Mouse (Mus musculus) hindbrain, embryonic 16.5 days (tissue): ENCODE measurements around the gene Fam160b1. TPM values are rescaled to one million over a fixed set of nuclear protein-coding genes. Genes with fewer than 3 reads are reported as not detected.
A peak's percentile ranks its signal among the peaks of the same experiment; 100 is the strongest.

Source experiments
- ATAC-seq: fragments of 200-750 bp; cut with Nextera tagmentation; 2 replicates; pipeline ENCODE4 v1.8.0; 2017; ENCODE audit warnings: moderate TSS enrichment, moderate library complexity
- H3K27ac ChIP-seq: fragments of 300-500 bp; sonication (generic); 2 replicates; pipeline ENCODE4 v1.5.1; 2014; ENCODE audit warnings: low read depth, mild to moderate bottlenecking, control low read depth, low read length, moderate library complexity
- H3K27me3 ChIP-seq: fragments of 300-500 bp; sonication (generic); replicated peaks from 2 replicates; pipeline ENCODE4 v1.6.1; 2014; ENCODE audit warnings: low read length; ENCODE audit not compliant: control insufficient read depth, insufficient read depth
- H3K36me3 ChIP-seq: fragments of 300-500 bp; sonication (generic); 2 replicates; pipeline ENCODE4 v1.6.1; 2014; ENCODE audit warnings: mild to moderate bottlenecking, low read length, moderate library complexity, mixed read lengths; ENCODE audit not compliant: control insufficient read depth, insufficient read depth
- H3K4me1 ChIP-seq: fragments of 300-500 bp; sonication (generic); 2 replicates; pipeline ENCODE4 v1.6.1; 2014; ENCODE audit warnings: low read depth, low read length; ENCODE audit not compliant: control insufficient read depth, insufficient read depth
- H3K4me2 ChIP-seq: fragments of 300-500 bp; sonication (generic); 2 replicates; pipeline ENCODE4 v1.6.1; 2014; ENCODE audit warnings: mild to moderate bottlenecking, low read length, control low read depth, moderate library complexity
- H3K4me3 ChIP-seq: fragments of 300-500 bp; sonication (generic); 2 replicates; pipeline ENCODE4 v1.5.1; 2014; ENCODE audit warnings: mild to moderate bottlenecking, low read length, control low read depth, moderate library complexity
- H3K9ac ChIP-seq: fragments of 300-500 bp; sonication (generic); 2 replicates; pipeline ENCODE4 v1.6.1; 2014; ENCODE audit warnings: low read depth, mild to moderate bottlenecking, control low read depth, low read length, moderate library complexity
- H3K9me3 ChIP-seq: fragments of 300-500 bp; sonication (generic); 2 replicates; pipeline ENCODE4 v1.6.1; 2014; ENCODE audit warnings: mild to moderate bottlenecking, low read length, moderate library complexity; ENCODE audit not compliant: control insufficient read depth
- WGBS: fragments of 180-500 bp; shearing (Covaris S2); extraction: QIAGEN DNeasy Blood & Tissue Kit; methylation state at CpG from one replicate; pipeline ENCODE4 v1.1.7; 2014; 5-methylcytosine and 5-hydroxymethylcytosine counted together
- polyA plus RNA-seq: library from polyadenylated mRNA; unstranded; fragments of >200 nt; fragmentation: Nextera tagmentation; extraction: Ambion mirVana; gene quantifications from 2 replicates; pipeline ENCODE4 v1.2.1, GENCODE M21; 2015

The Fam160b1 gene
- 11.2 and 12.8 TPM in 2 replicates for polyA plus RNA-seq

- H3K36me3 ChIP-seq: no peaks in the 10 kb centered on the region
- 1% methylated on average over 37 of the region's 70 CpGs for WGBS
- peak within 1 kb of the TSS; percentile 97 for H3K27ac ChIP-seq
- peak within 1 kb of the TSS; percentile 98 for H3K4me3 ChIP-seq
- H3K4me1 ChIP-seq: peaks cover 37% of the 10 kb centered on the region
- no peaks in the 10 kb centered on the region for H3K27me3 ChIP-seq
- peak within 1 kb of the TSS; percentile 79 for H3K4me2 ChIP-seq
- ATAC-seq: peak; percentile 94
- no peaks in the 10 kb centered on the region for H3K9me3 ChIP-seq
- H3K9ac ChIP-seq: peak within 1 kb of the TSS; percentile 100
Observed at GRCm38 (mm10) chr19:57360341-57361130, at the start of gene Fam160b1. Fam160b1 (plus strand) TSS chr19:57360680.

- no peaks in the 10 kb centered on the region for H3K36me3 ChIP-seq
- no peaks in the 10 kb centered on the region for H3K27me3 ChIP-seq
- ATAC-seq: no peak
- no peak overlapping the region for H3K9ac ChIP-seq
- H3K4me2 ChIP-seq: peak overlapping the region; percentile 90
- H3K4me1 ChIP-seq: peaks cover 10% of the 10 kb centered on the region
- peak overlapping the region; percentile 6 for H3K4me3 ChIP-seq
- 78% methylated on average over 10 of the region's 10 CpGs for WGBS
- H3K9me3 ChIP-seq: no peaks in the 10 kb centered on the region
- no peak overlapping the region for H3K27ac ChIP-seq
Observed at GRCm38 (mm10) chr19:57313226-57313625, 47.3 kb upstream of the Fam160b1 start.

- Histone ChIP-seq H3K36me3 (no peaks in the 10 kb centered on the region), H3K9me3 (no peaks in the 10 kb centered on the region), H3K4me1 (peaks cover 10% of the 10 kb centered on the region), H3K9ac (peak overlapping the region; percentile 86), H3K27me3 (no peaks in the 10 kb centered on the region), H3K4me2 (peak overlapping the region; percentile 90), H3K27ac (peak overlapping the region; percentile 91), H3K4me3 (peak overlapping the region; percentile 75)
- ATAC-seq: no peak
- WGBS: 41% methylated on average over 3 of the region's 3 CpGs
Observed at GRCm38 (mm10) chr19:57313891-57314345, 46.6 kb upstream of the Fam160b1 start.

- Histone ChIP-seq H3K27ac (peak within 1 kb of the TSS; percentile 91), H3K4me1 (peaks cover 10% of the 10 kb centered on the region), H3K4me2 (peak within 1 kb of the TSS; percentile 90), H3K36me3 (no peaks in the 10 kb centered on the region), H3K27me3 (no peaks in the 10 kb centered on the region), H3K4me3 (peak within 1 kb of the TSS; percentile 75), H3K9ac (peak within 1 kb of the TSS; percentile 86), H3K9me3 (no peaks in the 10 kb centered on the region)
- 1% methylated on average over 41 of the region's 52 CpGs for WGBS
- peak; percentile 78 for ATAC-seq
Observed at GRCm38 (mm10) chr19:57314346-57315012, 46.0 kb upstream of the Fam160b1 start, which contains the start of gene Ablim1. Ablim1 (minus strand) TSS chr19:57314919.

- Histone ChIP-seq H3K9me3 (no peaks in the 10 kb centered on the region; the same call in 1 of the 2 replicates), H3K4me2 (peak overlapping the region; percentile 90), H3K4me3 (peak overlapping the region; percentile 75), H3K27me3 (no peaks in the 10 kb centered on the region), H3K27ac (peak overlapping the region; percentile 91), H3K9ac (peak overlapping the region; percentile 86), H3K4me1 (peaks cover 10% of the 10 kb centered on the region), H3K36me3 (no peaks in the 10 kb centered on the region)
- peak; percentile 69 for ATAC-seq
- WGBS: 38% methylated on average over 11 of the region's 11 CpGs
Observed at GRCm38 (mm10) chr19:57315013-57315565, 45.4 kb upstream of the Fam160b1 start.

- H3K36me3 ChIP-seq: no peaks in the 10 kb centered on the region
- no peak overlapping the region for H3K4me3 ChIP-seq
- no peaks in the 10 kb centered on the region for H3K27me3 ChIP-seq
- H3K27ac ChIP-seq: no peak overlapping the region
- no peak for ATAC-seq
- no peaks in the 10 kb centered on the region; the same call in 1 of the 2 replicates for H3K9me3 ChIP-seq
- WGBS: 88% methylated on average over 3 of the region's 3 CpGs
- no peak overlapping the region for H3K9ac ChIP-seq
- H3K4me1 ChIP-seq: peaks cover 10% of the 10 kb centered on the region
- no peak overlapping the region for H3K4me2 ChIP-seq
Observed at GRCm38 (mm10) chr19:57316597-57316996, 43.9 kb upstream of the Fam160b1 start.

GRCm38 (mm10) chr19:57320656-57321382, 39.7 kb upstream of the Fam160b1 start:
- H3K9me3 ChIP-seq: no peaks in the 10 kb centered on the region; the same call in 1 of the 2 replicates
- no peak overlapping the region for H3K4me3 ChIP-seq
- no peak for ATAC-seq
- no peaks in the 10 kb centered on the region for H3K36me3 ChIP-seq
- H3K4me2 ChIP-seq: no peak overlapping the region
- WGBS: 83% methylated on average over 9 of the region's 9 CpGs
- no peaks in the 10 kb centered on the region for H3K27me3 ChIP-seq
- H3K4me1 ChIP-seq: no peaks in the 10 kb centered on the region
- no peak overlapping the region for H3K9ac ChIP-seq
- no peak overlapping the region for H3K27ac ChIP-seq

GRCm38 (mm10) chr19:57321839-57322238, 38.6 kb upstream of the Fam160b1 start:
- H3K9me3 ChIP-seq: no peaks in the 10 kb centered on the region; the same call in 1 of the 2 replicates
- H3K4me3 ChIP-seq: no peak overlapping the region
- H3K36me3 ChIP-seq: no peaks in the 10 kb centered on the region
- no peak overlapping the region for H3K9ac ChIP-seq
- no peak for ATAC-seq
- no peaks in the 10 kb centered on the region for H3K4me1 ChIP-seq
- no peak overlapping the region for H3K27ac ChIP-seq
- H3K27me3 ChIP-seq: no peaks in the 10 kb centered on the region
- no peak overlapping the region for H3K4me2 ChIP-seq
- WGBS: 90% methylated on average over 3 of the region's 3 CpGs
